Mouse (Mus musculus): Measurements from ENCODE around the gene Cyp2a5.
"Not testable (repeated sequence)": the region's sequence is repeated elsewhere in the genome, so short reads cannot be mapped to it uniquely, and the experiment has no call there.

Gene Cyp2a5

DNA sequence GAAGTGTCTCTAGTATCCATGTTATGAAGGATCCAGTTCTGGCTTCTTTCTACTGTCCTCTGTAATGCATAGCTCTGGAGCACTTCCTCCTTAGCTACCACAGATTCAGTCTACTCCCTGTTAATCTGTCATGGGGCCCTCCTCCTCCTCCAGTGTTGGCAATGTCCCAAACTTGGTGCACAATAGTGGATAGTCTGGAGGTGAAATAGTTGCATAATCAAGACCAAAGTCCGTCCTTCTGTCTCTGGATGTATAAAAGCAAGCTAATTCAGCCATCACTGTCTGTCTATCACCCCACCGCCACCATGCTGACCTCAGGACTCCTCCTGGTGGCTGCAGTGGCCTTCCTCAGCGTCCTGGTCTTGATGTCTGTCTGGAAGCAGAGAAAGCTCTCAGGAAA is at the start of gene Cyp2a5:
Gene Cyp2a5, plus strand, starts transcription at position 247 of the 400 bp plus-strand sequence.
- DNase-seq: not testable (repeated sequence)

DNA sequence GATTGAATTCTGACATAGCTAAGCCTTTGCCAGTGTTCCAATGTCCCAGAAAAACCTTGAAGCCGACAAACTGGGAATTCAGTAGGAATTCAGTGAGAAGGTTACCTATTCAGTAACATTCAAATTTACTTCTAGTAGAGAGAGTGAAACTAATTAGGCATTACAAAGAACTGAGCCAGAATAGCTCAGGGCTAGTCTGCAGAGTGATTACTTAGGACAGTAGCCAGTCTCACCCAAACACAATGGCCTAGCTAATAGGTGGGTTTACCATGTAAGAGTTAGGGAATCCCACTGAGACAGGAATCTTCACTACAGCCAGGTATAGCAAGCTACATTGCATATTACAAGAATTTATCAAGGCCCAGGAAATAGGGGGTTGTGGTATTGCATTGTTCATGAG is 49.1 kb upstream of the Cyp2a5 start:
- DNase-seq: not testable (repeated sequence)

DNA sequence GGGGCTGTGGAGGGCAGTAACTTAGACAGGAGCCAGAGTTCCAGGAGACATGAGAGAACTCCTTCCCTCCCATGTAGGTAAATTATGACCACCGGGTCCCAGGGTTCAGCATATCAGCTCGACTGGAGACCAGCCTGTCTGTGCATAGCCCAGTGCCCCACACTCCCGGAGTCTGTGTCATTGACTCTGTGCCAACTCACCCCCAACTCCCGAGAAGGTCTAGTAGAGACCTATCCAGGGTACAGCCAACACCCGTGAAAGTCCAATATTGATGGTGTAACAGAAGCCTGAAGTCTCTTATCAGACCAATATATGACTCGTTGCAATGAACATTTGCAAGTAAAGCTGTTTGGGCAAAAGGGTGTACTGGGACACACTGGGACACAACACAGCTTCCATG is 45.1 kb upstream of the Cyp2a5 start:
- no peak for DNase-seq

DNA sequence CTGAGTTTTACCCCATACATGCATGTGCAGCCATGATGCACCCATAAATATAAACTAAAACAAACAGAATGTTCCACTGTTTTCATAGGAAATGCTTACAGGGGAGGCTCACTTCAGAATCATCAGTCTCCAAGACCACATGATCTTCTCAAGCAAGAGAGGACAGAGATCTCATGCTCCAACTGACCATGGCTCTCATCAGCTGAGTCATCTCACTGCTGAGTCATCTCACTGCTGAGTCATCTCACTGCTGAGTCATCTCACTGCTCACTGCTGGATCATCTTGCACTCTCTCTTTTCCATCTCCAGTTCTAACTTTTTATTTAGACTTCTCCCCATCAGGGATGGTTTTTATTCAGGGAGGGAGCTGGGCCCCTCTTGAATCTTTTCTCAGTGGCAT is 35.0 kb upstream of the Cyp2a5 start:
- DNase-seq: no peak

DNA sequence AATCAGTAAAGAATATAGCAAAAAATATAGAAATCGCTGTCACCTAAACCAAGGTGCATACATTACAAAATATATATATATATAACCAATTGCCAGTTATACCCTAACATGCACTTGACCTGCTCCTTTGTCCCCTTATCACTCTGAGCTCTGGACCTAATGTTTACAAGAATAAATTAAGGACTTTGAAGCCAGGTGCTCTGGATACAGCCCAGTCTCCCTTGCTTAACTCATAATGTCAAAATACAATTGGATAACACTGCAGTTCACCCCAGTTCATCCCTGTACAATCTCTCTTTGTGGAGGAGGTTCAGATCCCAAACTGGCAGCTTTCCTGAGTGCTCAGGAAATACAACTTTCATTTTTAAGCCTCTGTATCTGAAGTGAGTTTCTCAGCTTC is 34.1 kb upstream of the Cyp2a5 start:
- no peak for DNase-seq

DNA sequence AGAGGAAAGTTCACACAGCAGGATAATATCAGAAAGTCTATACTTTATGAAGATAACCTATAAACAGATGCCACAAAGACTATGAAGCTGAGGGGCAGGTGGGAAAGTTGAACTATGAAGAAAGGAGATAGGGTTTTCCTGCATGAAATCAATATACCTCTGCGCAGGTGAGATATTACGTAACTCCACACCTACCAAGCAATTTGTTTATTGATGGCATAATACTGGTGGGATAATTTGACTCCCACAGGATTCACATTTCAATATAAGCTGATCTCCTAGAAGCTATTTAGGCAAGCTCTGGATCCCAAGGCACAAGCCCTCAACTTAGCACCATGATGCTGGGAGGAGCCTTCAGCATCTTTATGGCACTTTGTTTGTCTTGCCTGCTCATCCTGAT is 26.5 kb upstream of the Cyp2a5 start, which contains the start of gene Cyp2g1:
Gene Cyp2g1, plus strand, starts transcription at position 301 of the 400 bp plus-strand sequence.
- DNase-seq: no peak

DNA sequence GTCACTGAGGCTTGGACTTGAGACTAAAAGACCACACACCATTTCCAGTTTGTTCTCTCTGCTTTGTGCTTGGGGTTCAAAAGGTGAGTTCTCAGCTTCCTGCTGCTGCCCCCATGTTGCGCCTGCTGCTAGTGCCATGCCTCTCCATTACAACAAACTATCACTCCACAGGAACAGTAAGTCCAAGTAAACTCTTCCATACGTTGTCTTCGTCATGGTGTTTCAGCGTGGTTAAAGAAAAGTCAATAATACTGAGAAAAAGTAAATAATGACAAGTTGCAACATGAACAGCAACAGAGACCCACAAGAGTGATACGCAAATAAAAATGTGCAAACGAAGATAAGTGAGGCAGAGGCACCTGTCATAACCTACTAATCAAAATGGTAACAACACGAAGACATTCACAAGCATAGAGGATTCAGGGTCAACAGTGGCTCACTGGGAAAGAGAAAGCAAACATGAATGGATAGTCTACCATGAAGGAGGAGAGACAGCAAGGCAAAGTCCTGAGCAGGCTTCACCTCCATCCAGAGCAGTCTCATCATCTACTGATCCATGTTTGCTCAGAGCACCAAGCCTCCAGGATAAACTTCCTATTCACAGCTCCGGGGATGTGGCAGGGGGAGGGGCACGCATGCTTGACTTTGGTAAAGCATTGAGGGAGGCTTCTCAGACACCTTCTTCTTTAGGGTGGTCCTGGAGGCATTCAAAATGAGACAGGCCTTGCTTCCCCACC is 3.4 kb upstream of the Cyp2a5 start:
- not testable (repeated sequence) for DNase-seq

DNA sequence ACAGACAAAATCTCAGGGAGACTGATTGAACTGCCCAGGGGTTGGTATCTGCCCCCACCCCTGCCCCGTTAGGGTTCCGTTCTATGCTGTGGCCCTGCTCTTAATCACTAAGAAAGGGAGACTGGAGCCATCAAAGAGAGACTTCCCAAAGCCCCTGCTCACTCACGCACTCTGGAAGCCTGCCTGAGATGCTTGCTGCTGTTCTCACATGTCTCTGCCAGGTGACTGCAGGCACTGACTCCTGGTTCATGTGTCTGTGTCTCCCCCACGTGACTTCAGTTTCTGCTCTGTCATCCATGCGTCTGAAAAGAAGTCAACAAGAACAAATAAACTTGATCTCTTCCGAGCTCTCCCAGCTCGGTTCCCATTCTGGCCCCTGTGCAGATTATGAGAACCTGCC is 2.4 kb upstream of the Cyp2a5 start:
- not testable (repeated sequence) for DNase-seq

DNA sequence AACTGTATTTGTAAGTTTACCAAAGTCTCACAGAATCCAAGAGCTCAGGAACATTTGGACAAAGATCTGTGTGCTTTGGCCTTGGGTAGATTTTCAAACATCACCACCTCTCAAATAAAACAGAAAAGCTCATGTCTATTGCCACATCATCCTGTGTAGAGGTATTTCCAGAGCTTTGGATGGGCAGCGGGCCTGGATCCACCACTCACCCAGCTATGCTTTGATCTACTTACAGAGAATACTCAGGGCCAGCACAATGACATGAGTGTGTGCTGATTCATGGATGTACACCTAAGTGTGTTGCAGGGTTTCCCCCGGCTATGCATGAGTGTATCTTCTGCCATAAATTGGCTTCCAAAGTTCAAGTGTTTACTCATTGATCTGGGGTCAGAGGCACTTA is 8.3 kb downstream of the Cyp2a5 start:
- DNase-seq: not testable (repeated sequence)

DNA sequence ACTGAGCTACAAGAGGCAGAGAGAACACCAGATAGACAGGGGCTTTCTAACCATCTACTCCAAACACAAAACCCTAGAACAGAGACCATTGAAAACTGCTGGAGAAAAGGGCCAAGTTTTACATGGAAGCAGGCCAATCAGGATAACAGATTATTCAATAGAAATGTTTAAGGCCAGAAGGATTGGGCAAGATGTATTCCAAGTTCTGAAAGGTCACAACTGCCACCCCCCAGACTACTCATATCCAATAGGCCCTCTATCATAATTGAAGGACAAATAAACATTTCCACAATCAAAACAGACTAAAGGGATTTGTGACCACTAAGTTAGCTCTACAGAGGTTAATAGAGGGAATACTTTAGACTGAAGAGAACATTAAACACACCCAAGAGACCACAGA is 15.0 kb downstream of the Cyp2a5 start:
- DNase-seq: not testable (repeated sequence)

DNA sequence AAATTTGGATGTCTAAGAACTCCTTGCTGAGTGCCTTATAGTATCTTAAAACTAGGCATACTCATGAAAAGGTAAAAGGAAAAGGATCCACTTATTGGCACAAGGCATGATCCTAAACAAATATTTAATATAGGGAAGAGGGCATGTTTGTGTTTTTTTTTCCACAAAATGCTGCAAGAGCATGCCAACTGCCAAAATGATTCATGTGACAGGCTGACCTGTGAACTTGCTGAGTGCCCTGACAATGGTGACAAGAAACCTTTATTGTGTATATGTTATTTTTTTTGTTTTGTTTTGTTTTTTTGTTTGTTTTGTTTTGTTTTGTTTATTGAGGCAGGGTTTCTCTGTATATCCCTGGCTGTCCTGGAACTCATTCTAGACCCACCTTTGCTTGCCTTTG is 43.5 kb downstream of the Cyp2a5 start:
- DNase-seq: not testable (repeated sequence)

DNA sequence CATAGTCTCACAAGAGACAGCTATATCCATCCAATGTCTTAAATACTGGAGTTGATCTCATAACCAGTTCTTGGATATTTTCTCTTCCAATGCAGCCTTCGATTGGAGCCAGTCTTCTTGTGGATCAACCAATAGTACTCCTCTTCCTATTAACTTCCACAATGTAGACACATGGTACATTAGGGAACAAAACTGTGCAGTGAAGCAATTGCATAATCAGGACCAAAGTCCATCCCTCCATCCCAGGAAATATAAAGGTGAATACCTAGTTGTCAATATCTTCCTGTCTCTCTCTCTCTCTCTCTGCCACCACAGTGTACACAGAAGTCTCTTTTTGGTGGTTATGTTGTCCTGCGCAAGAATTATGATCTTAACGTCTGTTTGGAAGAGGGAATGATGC is 45.5 kb downstream of the Cyp2a5 start:
- not testable (repeated sequence) for DNase-seq
